Mouse (Mus musculus) heart, postnatal 0 days (tissue): Measurements from ENCODE around the gene Fgfr2.

Source experiments
- CTCF ChIP-seq: IDR thresholded peaks from 2 replicates; pipeline ENCODE4 v1.5.1; 2016; ENCODE audit warnings: antibody characterized with exemption, control low read depth, low read depth
- EP300 ChIP-seq: IDR thresholded peaks from 2 replicates; pipeline ENCODE4 v1.6.1; 2016; ENCODE audit warnings: antibody characterized with exemption, low read depth

DNA sequence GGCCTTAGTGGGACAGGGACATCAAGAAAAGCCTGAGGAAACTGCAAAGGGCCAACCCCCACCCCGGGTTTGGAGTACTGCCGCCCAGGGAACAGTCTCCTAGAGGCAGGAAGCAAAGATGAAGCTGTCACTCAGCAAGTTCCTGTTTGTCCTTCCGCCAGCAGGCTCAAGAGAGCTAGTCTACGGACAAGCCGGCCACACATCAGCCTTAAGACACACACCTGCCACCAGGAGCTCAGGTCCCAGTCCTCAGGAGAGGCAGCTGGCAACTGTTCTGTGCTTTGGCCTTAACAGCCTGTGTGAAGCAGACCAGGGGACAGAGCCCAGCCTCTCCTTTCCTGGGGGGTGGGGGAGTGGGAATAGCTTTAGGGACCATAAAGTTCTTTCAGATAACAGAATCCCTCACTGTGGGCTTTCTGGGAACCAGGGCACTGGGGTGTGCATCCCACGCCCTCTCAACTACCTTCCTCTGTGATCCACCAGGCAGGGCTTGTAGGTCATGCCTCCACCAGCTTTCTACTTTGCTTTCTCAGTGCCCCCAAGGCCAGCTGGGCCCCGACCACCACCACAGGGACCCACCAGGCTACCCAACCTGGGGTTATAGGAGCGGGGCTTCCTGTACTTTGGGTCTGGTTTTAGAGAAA is 409.5 kb downstream of the Fgfr2 start:
- no peak for TF ChIP-seq EP300
- no peak for TF ChIP-seq CTCF
